Mouse (Mus musculus) ovary, postnatal 14 days (tissue): ENCODE measurements around the gene Mfsd12.

Experiments
- DNase-seq: peaks from one replicate; pipeline ENCODE4 v3.0.0; 2022; ENCODE audit warnings: low spot score

Gene Mfsd12

GRCm38 (mm10) chr10:81383802-81384604 is 26.7 kb downstream of the Mfsd12 start, which contains the start of the genes Dohh and Gm48551:
Gene Dohh, plus strand, starts transcription at chr10:81384428.
Gene Gm48551, plus strand, starts transcription at chr10:81384466.
- peak; percentile 99 for DNase-seq

GRCm38 (mm10) chr10:81384605-81384982 is 27.3 kb downstream of the Mfsd12 start:
- DNase-seq: no peak

- DNase-seq: no peak
These were observed 28.5 kb downstream of the Mfsd12 start for GRCm38 (mm10) chr10:81385603-81386306.

- DNase-seq: no peak
These were observed 30.4 kb downstream of the Mfsd12 start for GRCm38 (mm10) chr10:81387716-81388115.

- DNase-seq: no peak
These were observed 31.3 kb downstream of the Mfsd12 start, which contains the start of gene Gm48552 for GRCm38 (mm10) chr10:81388505-81389055. Gene Gm48552, plus strand, starts transcription at chr10:81389005.

GRCm38 (mm10) chr10:81389373-81389772 is 32.1 kb downstream of the Mfsd12 start:
- no peak for DNase-seq

- DNase-seq: peak; percentile 73
These were observed 32.7 kb downstream of the Mfsd12 start for GRCm38 (mm10) chr10:81389801-81390677.

GRCm38 (mm10) chr10:81390678-81390965 is 33.3 kb downstream of the Mfsd12 start:
- no peak for DNase-seq

GRCm38 (mm10) chr10:81392270-81392669 is 35.0 kb downstream of the Mfsd12 start:
- DNase-seq: no peak

GRCm38 (mm10) chr10:81392781-81393185 is 35.5 kb downstream of the Mfsd12 start, which contains the start of gene Smim24:
Gene Smim24, plus strand, starts transcription at chr10:81393051.
- no peak for DNase-seq

- no peak for DNase-seq
These were observed 36.3 kb downstream of the Mfsd12 start for GRCm38 (mm10) chr10:81393456-81394063.

- peak; percentile 67 for DNase-seq
These were observed 37.8 kb downstream of the Mfsd12 start for GRCm38 (mm10) chr10:81395127-81395526.

- no peak for DNase-seq
These were observed 38.6 kb downstream of the Mfsd12 start for GRCm38 (mm10) chr10:81395865-81396264.

GRCm38 (mm10) chr10:81396749-81397148 is 39.5 kb downstream of the Mfsd12 start:
- DNase-seq: no peak

GRCm38 (mm10) chr10:81399296-81399695 is 42.0 kb downstream of the Mfsd12 start:
- DNase-seq: no peak

- DNase-seq: no peak
These were observed 42.6 kb downstream of the Mfsd12 start for GRCm38 (mm10) chr10:81399798-81400308.

GRCm38 (mm10) chr10:81400371-81401204 is 43.3 kb downstream of the Mfsd12 start:
- no peak for DNase-seq

GRCm38 (mm10) chr10:81401205-81401520 is 43.9 kb downstream of the Mfsd12 start:
- DNase-seq: no peak

GRCm38 (mm10) chr10:81401521-81402226 is 44.4 kb downstream of the Mfsd12 start:
- no peak for DNase-seq

- no peak for DNase-seq
These were observed 45.0 kb downstream of the Mfsd12 start for GRCm38 (mm10) chr10:81402227-81402765.
